Mouse (Mus musculus) midbrain, embryonic 12.5 days (tissue): ENCODE data around the gene Hspg2. TPM values are rescaled to one million over a fixed set of nuclear protein-coding genes. Genes with fewer than 3 reads are reported as not detected.

Experiments used
- ATAC-seq: fragments of 200-750 bp; cut with Nextera tagmentation; 2 replicates; pipeline ENCODE4 v1.8.0; 2017; ENCODE audit warnings: low read depth, moderate TSS enrichment, moderate library complexity; ENCODE audit not compliant: low FRiP score
- H3K27ac ChIP-seq: fragments of 300-500 bp; sonication (generic); replicated peaks from 2 replicates; pipeline ENCODE4 v1.5.1; 2016; ENCODE audit warnings: mild to moderate bottlenecking
- H3K27me3 ChIP-seq: fragments of 300-500 bp; sonication (generic); 2 replicates; pipeline ENCODE4 v1.6.1; 2016; ENCODE audit warnings: mild to moderate bottlenecking
- H3K36me3 ChIP-seq: fragments of 300-500 bp; sonication (generic); 2 replicates; pipeline ENCODE4 v1.6.1; 2016
- H3K4me1 ChIP-seq: fragments of 300-500 bp; sonication (generic); 2 replicates; pipeline ENCODE4 v1.6.1; 2016
- H3K4me2 ChIP-seq: fragments of 300-500 bp; sonication (generic); replicated peaks from 2 replicates; pipeline ENCODE4 v1.6.1; 2016; ENCODE audit warnings: mild to moderate bottlenecking, moderate library complexity
- H3K4me3 ChIP-seq: fragments of 300-500 bp; sonication (generic); 2 replicates; pipeline ENCODE4 v1.5.1; 2016; ENCODE audit warnings: mild to moderate bottlenecking
- H3K9ac ChIP-seq: fragments of 300-500 bp; sonication (generic); replicated peaks from 2 replicates; pipeline ENCODE4 v1.6.1; 2016; ENCODE audit warnings: mild to moderate bottlenecking, moderate library complexity
- H3K9me3 ChIP-seq: fragments of 300-500 bp; sonication (generic); 2 replicates; pipeline ENCODE4 v1.6.1; 2016; ENCODE audit warnings: mild to moderate bottlenecking
- WGBS: fragments of 180-500 bp; shearing (Covaris S2); methylation state at CpG from one replicate; pipeline ENCODE4 v1.1.7; 2016; 5-methylcytosine and 5-hydroxymethylcytosine counted together
- polyA plus RNA-seq: library from polyadenylated mRNA; unstranded; fragments of >200 nt; fragmentation: Nextera tagmentation; extraction: Ambion mirVana; gene quantifications from 2 replicates; pipeline ENCODE4 v1.2.1, GENCODE M21; 2016

The Hspg2 gene
- polyA plus RNA-seq, 1 experiment from 2014 or later: 9.5 TPM

DNA sequence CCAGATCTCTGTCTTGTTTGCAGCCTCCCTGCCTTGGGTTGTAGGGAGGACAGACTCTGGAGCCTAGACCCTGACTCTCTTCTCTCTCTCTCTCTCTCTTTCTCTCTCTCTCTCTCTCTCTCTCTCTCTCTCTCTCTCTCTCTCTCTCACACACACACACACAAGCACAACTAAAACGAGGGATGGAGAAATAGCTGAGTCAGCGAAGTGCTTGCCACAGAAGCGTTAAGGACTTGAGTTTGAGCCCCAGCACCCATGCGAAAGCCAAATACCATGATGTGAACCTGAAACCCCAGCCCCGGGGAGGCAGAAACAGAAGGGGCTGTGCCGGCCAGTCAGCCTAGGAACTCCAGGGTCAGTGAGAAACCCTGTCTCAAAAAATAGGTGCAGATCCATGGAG, 44.3 kb downstream of the Hspg2 start:
- WGBS: 89% methylated on average over 6 of the region's 6 CpGs
- no peaks in the 10 kb centered on the region for H3K36me3 ChIP-seq
- no peak overlapping the region for H3K4me3 ChIP-seq
- H3K27ac ChIP-seq: no peak overlapping the region
- ATAC-seq: no peak
- no peaks in the 10 kb centered on the region for H3K27me3 ChIP-seq
- peaks cover 13% of the 10 kb centered on the region; the same call in 1 of the 2 replicates for H3K4me1 ChIP-seq
- H3K9ac ChIP-seq: no peak overlapping the region
- no peak overlapping the region for H3K4me2 ChIP-seq
- H3K9me3 ChIP-seq: no peaks in the 10 kb centered on the region

DNA sequence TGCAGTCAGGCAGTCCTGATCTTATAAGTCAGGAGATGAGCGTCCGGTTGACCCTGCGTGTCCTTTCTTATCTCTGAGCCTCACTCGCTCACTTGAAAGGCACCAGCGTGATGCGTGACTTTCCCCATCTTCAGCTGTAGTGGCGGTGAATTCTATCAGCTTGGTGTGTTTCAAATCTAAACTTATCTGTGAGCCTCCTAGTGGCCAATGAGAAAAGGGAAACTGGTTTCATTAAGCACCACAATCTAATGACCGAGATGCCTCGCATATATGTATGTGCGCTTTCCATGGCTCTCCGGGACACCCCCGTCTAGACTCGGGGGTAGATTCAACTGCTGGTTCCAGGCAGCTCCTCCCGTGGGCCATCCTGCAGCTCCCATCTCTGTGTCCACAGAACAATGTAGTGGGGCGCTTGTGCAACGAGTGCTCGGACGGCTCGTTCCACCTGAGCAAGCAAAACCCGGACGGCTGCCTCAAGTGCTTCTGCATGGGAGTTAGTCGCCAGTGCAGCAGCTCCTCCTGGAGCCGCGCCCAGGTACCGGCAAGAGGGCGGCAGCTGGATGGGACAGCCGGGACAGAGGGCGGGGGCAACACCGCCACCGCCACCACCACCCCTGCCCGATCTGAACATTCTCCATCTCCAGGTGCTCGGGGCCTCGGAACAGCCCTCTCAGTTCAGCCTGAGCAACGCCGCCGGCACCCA, 49.6 kb downstream of the Hspg2 start:
- 86% methylated on average over 36 of the region's 36 CpGs for WGBS
- Histone ChIP-seq H3K36me3 (peaks cover 8% of the 10 kb centered on the region; the same call in 1 of the 2 replicates), H3K9me3 (no peaks in the 10 kb centered on the region), H3K4me2 (no peak overlapping the region), H3K27me3 (no peaks in the 10 kb centered on the region), H3K9ac (no peak overlapping the region), H3K27ac (no peak overlapping the region), H3K4me3 (no peak overlapping the region), H3K4me1 (no peaks in the 10 kb centered on the region)
- no peak for ATAC-seq

GRCm38 (mm10) chr4:137518746-137519145, 50.2 kb downstream of the Hspg2 start:
- H3K4me1 ChIP-seq: no peaks in the 10 kb centered on the region
- ATAC-seq: no peak

DNA sequence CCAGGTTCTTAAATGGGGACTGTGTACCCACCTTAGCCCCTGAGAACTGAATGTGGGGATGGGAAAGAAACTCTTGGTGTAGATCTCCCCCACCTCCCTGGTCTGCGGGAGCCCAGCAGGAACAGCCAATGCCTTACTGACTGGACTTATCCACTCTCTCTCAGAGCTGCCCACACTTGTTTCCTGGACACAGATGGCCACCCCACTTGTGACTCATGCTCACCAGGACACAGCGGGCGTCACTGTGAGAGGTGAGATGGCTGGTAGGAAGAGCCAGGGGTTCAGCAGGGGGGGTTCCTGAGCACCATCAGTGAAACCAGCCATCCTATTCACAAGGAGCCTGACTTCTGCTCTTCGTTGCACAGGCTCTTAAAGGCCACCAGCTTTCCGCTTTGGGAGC, 51.8 kb downstream of the Hspg2 start:
- H3K4me1 ChIP-seq: no peaks in the 10 kb centered on the region
- no peak overlapping the region for H3K4me3 ChIP-seq
- no peaks in the 10 kb centered on the region for H3K27me3 ChIP-seq
- H3K27ac ChIP-seq: no peak overlapping the region
- WGBS: 90% methylated on average over 5 of the region's 5 CpGs
- H3K9me3 ChIP-seq: no peaks in the 10 kb centered on the region
- H3K36me3 ChIP-seq: peaks cover 8% of the 10 kb centered on the region; the same call in 1 of the 2 replicates
- H3K9ac ChIP-seq: no peak overlapping the region
- no peak overlapping the region for H3K4me2 ChIP-seq
- no peak for ATAC-seq

More at GRCm38 (mm10) chr4:137518746-137519145, 50.2 kb downstream of the Hspg2 start:
- Histone ChIP-seq H3K9ac (no peak overlapping the region), H3K36me3 (peaks cover 8% of the 10 kb centered on the region; the same call in 1 of the 2 replicates), H3K9me3 (no peaks in the 10 kb centered on the region), H3K4me2 (no peak overlapping the region), H3K27ac (no peak overlapping the region), H3K4me3 (no peak overlapping the region), H3K27me3 (no peaks in the 10 kb centered on the region)
- 88% methylated on average over 14 of the region's 14 CpGs for WGBS

DNA sequence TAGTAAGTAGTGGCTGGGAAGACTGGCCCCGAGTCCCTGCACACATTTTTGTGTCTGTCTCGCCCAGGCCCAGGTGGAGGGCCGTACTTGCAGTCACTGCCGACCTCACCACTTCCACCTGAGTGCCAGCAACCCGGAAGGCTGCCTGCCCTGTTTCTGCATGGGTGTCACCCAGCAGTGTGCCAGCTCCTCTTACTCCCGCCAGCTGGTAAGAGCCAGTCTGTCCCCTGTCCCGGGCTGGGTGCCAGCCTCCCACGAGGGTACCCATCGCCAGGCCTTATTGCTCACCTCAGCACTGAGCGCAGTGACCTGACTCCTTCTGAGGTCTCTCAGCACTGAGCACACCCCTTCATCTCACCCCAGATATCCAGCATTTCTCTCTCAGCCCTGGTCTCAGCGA, 53.4 kb downstream of the Hspg2 start:
- H3K9ac ChIP-seq: no peak overlapping the region
- H3K4me3 ChIP-seq: no peak overlapping the region
- no peak for ATAC-seq
- no peak overlapping the region for H3K4me2 ChIP-seq
- H3K9me3 ChIP-seq: no peaks in the 10 kb centered on the region
- H3K27ac ChIP-seq: no peak overlapping the region
- H3K36me3 ChIP-seq: peaks cover 8% of the 10 kb centered on the region; the same call in 1 of the 2 replicates
- no peaks in the 10 kb centered on the region for H3K4me1 ChIP-seq
- 96% methylated on average over 11 of the region's 11 CpGs for WGBS
- no peaks in the 10 kb centered on the region for H3K27me3 ChIP-seq

DNA sequence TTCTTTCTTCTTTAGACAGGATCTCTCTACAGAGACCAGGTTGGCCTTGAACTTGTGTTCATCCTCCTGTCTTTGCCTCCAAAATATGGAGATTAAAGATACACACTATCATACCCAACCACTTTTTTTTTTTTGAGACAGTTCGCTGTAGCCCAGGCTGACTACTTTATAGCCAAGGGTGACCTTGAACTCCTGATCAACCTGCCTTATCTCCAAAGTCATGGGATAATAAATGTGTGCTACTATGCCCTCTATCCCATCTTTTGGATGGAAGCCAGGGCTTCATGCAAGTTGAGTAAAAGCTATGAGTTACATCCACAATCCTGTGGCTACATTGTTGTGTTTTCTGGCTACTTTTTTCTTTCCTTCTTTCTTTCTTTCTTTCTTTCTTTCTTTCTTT, 56.9 kb downstream of the Hspg2 start:
- no peaks in the 10 kb centered on the region for H3K9me3 ChIP-seq
- no peak overlapping the region for H3K4me3 ChIP-seq
- WGBS: 100% methylated on average over 1 of the region's 1 CpGs
- H3K9ac ChIP-seq: no peak overlapping the region
- H3K4me1 ChIP-seq: 0 out of 2 replicates have a peak, but pooled peaks cover 4% of the 10 kb centered on the region
- no peak for ATAC-seq
- H3K36me3 ChIP-seq: no peaks in the 10 kb centered on the region
- no peak overlapping the region for H3K27ac ChIP-seq
- H3K4me2 ChIP-seq: no peak overlapping the region
- no peaks in the 10 kb centered on the region for H3K27me3 ChIP-seq

DNA sequence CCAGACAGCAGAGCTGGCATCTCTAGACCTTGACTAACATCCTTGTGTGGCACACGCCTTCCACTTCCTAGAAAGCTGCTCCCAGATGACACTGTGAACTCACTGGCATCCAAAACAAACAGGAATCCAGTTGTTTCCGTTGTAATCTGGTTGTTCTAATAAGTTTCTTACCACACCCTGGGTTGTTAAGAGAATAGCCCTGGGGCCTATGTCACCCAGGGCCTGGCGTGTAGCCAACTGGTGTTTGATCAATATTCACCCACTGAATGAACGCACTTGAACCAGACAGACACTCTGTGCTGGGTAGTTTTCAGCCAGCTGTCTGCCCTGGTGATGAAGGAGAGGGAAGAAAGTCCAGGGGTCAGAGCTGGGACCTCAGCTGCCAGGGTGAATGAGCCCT, 58.8 kb downstream of the Hspg2 start:
- no peaks in the 10 kb centered on the region for H3K9me3 ChIP-seq
- no peaks in the 10 kb centered on the region for H3K36me3 ChIP-seq
- 0 out of 2 replicates have a peak, but pooled peaks cover 4% of the 10 kb centered on the region for H3K4me1 ChIP-seq
- H3K27ac ChIP-seq: no peak overlapping the region
- no peaks in the 10 kb centered on the region for H3K27me3 ChIP-seq
- ATAC-seq: no peak
- H3K4me2 ChIP-seq: no peak overlapping the region
- WGBS: 77% methylated on average over 4 of the region's 4 CpGs
- no peak overlapping the region for H3K9ac ChIP-seq
- H3K4me3 ChIP-seq: no peak overlapping the region

- Histone ChIP-seq H3K27ac (no peak overlapping the region), H3K4me2 (no peak overlapping the region), H3K9me3 (no peaks in the 10 kb centered on the region), H3K4me1 (0 out of 2 replicates have a peak, but pooled peaks cover 4% of the 10 kb centered on the region), H3K27me3 (no peaks in the 10 kb centered on the region), H3K9ac (no peak overlapping the region), H3K4me3 (no peak overlapping the region), H3K36me3 (no peaks in the 10 kb centered on the region)
- no peak for ATAC-seq
- 95% methylated on average over 6 of the region's 6 CpGs for WGBS
Measured at GRCm38 (mm10) chr4:137527872-137528271, 59.3 kb downstream of the Hspg2 start.

DNA sequence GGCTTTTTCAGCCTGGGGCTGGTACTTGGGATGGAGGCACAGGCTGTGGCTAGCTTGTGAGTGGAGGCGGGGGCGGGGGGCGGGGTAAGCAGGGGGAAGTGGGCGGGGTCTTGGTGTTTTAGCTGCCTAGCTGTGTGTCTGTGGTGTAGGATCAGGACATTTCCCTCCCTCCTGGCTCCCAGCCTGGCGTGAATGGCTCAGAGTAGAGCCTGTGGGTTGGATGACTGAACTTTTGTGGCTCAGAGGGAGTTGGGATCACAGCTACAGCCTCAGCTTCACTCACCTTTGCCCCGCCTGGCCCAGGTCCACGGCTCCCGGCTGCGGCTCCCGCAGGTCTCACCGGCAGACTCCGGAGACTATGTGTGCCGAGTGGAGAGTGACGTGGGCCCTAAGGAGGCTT, 71.8 kb downstream of the Hspg2 start:
- Histone ChIP-seq H3K4me2 (no peak overlapping the region), H3K27me3 (no peaks in the 10 kb centered on the region), H3K4me1 (no peaks in the 10 kb centered on the region), H3K4me3 (no peak overlapping the region), H3K9me3 (no peaks in the 10 kb centered on the region), H3K36me3 (peaks cover 15% of the 10 kb centered on the region), H3K27ac (no peak overlapping the region), H3K9ac (no peak overlapping the region)
- 73% methylated on average over 14 of the region's 14 CpGs for WGBS
- no peak for ATAC-seq

DNA sequence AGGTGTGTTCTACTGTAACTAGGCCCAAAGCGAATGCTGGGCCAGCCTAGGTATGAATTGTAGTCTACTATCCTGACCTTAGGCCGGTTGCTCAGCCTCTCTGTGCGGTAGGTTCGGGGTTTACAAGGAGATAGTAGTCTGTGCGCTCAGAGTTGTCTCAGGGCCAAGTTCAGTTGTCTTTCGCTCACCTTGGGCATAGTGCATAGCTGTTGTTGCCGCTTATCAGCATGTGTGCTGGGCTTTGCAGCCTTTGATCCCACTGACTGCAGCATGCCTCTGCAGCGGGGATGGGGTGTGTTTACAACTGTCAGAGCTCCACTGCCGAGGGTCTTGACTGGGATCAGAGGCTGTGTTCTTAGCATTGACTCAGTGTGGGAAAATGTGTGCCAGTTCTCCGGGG, 74.4 kb downstream of the Hspg2 start:
- Histone ChIP-seq H3K9ac (no peak overlapping the region), H3K27me3 (no peaks in the 10 kb centered on the region), H3K27ac (no peak overlapping the region), H3K4me2 (no peak overlapping the region), H3K9me3 (no peaks in the 10 kb centered on the region), H3K4me1 (no peaks in the 10 kb centered on the region), H3K4me3 (no peak overlapping the region), H3K36me3 (peaks cover 15% of the 10 kb centered on the region; the same call in 1 of the 2 replicates)
- 91% methylated on average over 10 of the region's 10 CpGs for WGBS
- ATAC-seq: no peak

GRCm38 (mm10) chr4:137545568-137545967, 77.0 kb downstream of the Hspg2 start:
- ATAC-seq: no peak
- 94% methylated on average over 9 of the region's 9 CpGs for WGBS
- Histone ChIP-seq H3K4me3 (no peak overlapping the region), H3K27me3 (no peaks in the 10 kb centered on the region), H3K4me2 (no peak overlapping the region), H3K36me3 (peaks cover 11% of the 10 kb centered on the region; the same call in 1 of the 2 replicates), H3K9ac (no peak overlapping the region), H3K27ac (no peak overlapping the region), H3K4me1 (no peaks in the 10 kb centered on the region), H3K9me3 (no peaks in the 10 kb centered on the region)

DNA sequence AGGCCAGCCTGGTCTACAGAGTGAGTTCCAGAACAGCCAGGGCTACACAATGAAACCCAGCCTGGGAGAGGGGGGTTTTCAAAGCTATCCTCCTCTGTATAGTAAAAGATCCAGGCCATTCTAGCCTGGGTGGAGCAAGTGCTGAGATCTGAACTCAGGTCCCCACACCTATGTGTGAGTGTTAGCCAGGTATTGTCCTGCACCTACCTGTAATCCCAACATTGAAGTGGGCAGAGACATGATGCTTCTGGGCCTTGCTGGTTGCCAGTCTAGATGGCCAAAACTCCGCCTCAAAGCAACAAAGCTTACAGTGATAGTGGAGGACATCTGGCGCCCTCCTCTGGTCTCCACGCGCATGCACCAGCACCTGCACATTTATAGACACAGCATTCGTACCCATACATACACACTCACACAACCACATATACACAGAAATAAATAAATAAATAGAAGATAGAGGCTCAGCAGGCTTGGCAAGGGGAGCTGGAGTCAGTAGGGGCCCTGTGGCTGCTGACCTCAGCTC, 77.5 kb downstream of the Hspg2 start:
- no peak overlapping the region for H3K27ac ChIP-seq
- H3K4me3 ChIP-seq: no peak overlapping the region
- H3K9ac ChIP-seq: no peak overlapping the region
- H3K36me3 ChIP-seq: peaks cover 14% of the 10 kb centered on the region; the same call in 1 of the 2 replicates
- H3K4me1 ChIP-seq: no peaks in the 10 kb centered on the region
- WGBS: 73% methylated on average over 5 of the region's 5 CpGs
- no peaks in the 10 kb centered on the region for H3K27me3 ChIP-seq
- H3K4me2 ChIP-seq: no peak overlapping the region
- no peak for ATAC-seq
- no peaks in the 10 kb centered on the region for H3K9me3 ChIP-seq
